Mouse (Mus musculus) E14TG2a.4 (cell line): ENCODE measurements at regions not wholly inside any gene's neighbourhood (a gene's known extent, or its start where the extent isn't known, plus 50 kb on each side); places are given as distances from the start of the nearest gene placed in this dataset.

ENCODE experiments used
- CTCF ChIP-seq: conservative IDR thresholded peaks from 2 replicates; pipeline ENCODE4 v1.5.1; 2014; ENCODE audit warnings: low read length
- NANOG ChIP-seq: IDR thresholded peaks from 2 replicates; pipeline ENCODE4 v1.6.1; 2014; ENCODE audit warnings: borderline replicate concordance, low read length, mixed read lengths

DNA sequence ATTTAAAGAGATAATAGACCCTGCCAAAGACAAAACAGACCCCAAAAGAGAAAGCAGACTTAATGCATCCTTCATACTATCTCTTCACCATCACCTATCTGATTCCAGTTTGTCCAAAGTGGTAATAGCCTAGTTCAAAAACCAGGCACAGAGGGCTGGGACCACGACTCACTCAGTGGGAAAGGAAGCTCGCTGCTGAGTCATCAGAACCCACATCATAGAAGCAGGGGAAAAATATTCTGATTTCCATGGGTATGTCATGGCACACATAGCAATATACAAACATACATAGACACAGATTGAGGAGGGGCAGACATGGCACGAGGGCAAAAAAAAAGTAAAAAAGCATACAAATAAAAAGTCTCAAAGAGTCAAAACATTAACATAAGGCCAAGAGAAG, 53.7 kb upstream of the Ralgps2 start:
- TF ChIP-seq CTCF (no peak), NANOG (no peak)
